ENCODE assay signal across 8 mouse cellular contexts in the genomic region with DNA sequence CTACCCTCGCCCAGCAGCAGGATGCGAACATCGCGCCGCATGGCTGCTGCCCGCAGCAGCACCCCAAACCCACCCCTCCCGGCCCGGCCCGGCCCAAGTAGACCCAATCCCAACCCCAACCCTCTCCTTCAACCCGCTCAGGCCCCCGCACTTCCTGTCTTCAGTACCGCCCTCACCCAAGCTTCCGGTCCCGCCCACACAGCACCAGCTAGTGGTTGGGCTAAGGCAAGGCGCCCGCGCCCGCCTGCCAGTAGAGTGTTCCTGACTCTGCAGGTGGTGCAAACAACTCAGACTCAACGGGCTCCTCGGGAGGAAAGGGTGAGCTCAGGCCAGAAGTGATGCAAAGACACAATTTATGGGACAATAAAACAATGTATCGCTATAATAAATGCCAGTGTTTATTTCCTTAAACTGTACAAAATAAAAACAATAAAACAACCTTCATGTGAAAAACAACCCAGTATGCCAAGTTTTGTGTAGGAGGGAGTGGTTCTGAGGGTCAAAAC. TPM values are rescaled to one million over a fixed set of nuclear protein-coding genes. Genes with fewer than 3 reads are reported as not detected.
DNase-seq lines count a peak whose midpoint lies in the region; ATAC-seq lines count a peak whose summit lies in the region.

A gene (minus strand): TSS at position 456 of the 506 bp plus-strand sequence.

- H3K4me3 ChIP-seq in intestine, embryonic 14.5 days (ENCODE audit: low read depth, low read length), result peak within 1 kb of the TSS; percentile 78

- H3K27ac ChIP-seq in intestine, embryonic 14.5 days (ENCODE audit: low read depth), result peak within 1 kb of the TSS; percentile 70

- peaks cover 12% of the 10 kb centered on the region for H3K4me1 ChIP-seq in intestine, embryonic 14.5 days (replicated peaks; ENCODE audit: control insufficient read depth, insufficient read depth, low read length)

- H3K9ac ChIP-seq in intestine, embryonic 14.5 days (ENCODE audit: low read length), result peak within 1 kb of the TSS; percentile 81

- intact Hi-C loops in gastrocnemius, postnatal 14 days (cut with DNase I; ENCODE audit: low total_unique reads), result no loop called here
- intact Hi-C loops in left cerebral cortex, postnatal 14 days (cut with DNase I), result no loop called here

- peak within 1 kb of the TSS; percentile 87 for H3K4me2 ChIP-seq in intestine, embryonic 14.5 days (ENCODE audit: low read length)

- no peaks in the 10 kb centered on the region for H3K9me3 ChIP-seq in intestine, embryonic 14.5 days (ENCODE audit: control insufficient read depth, low read length)

- 1% methylated on average over 21 of the region's 21 CpGs for WGBS in intestine, embryonic 14.5 days

- peaks cover 63% of the 10 kb centered on the region for H3K36me3 ChIP-seq in intestine, embryonic 14.5 days (ENCODE audit: control insufficient read depth, insufficient read depth, low read length)

- ATAC-seq in intestine, embryonic 14.5 days (replicated peaks; ENCODE audit: low FRiP score, low TSS enrichment, low read depth), result peak; percentile 95

- H3K27me3 ChIP-seq in intestine, embryonic 14.5 days (replicated peaks; ENCODE audit: control insufficient read depth, insufficient read depth, low read length), result no peaks in the 10 kb centered on the region

- peak; percentile 98 for DNase-seq in adipocyte (ENCODE audit: low spot score)
- DNase-seq in embryo, embryonic 10 days (ENCODE audit: low spot score), result peak; percentile 97
- peak; percentile 96 for DNase-seq in gastrocnemius, postnatal 14 days
- peak; percentile 96 for DNase-seq in intestine, embryonic 14.5 days (ENCODE audit: low spot score)
- peak; percentile 94 to 95 for DNase-seq in left cerebral cortex, postnatal 14 days (ENCODE audit: low spot score in 2 of 2)
- DNase-seq in mesoderm, embryonic 11.5 days (ENCODE audit: low read depth, low spot score), result peak; percentile 92
- DNase-seq in right cerebral cortex, postnatal 36 days (ENCODE audit: low spot score in 2 of 2), result peak; percentile 93 to 94
- DNase-seq in yolk sac, embryonic 10.5 days (ENCODE audit: low spot score), result peak; percentile 90

RNA-seq across cellular contexts. Expression of the gene that starts here (rescaled TPM):
- total RNA-seq in gastrocnemius, postnatal 14 days (2021), result 10 to 100 TPM; 38.0 to 47.1 TPM
- 10.4 and 11.5 TPM in 2 replicates for polyA plus RNA-seq in intestine, embryonic 14.5 days (2014; fragmentation: Nextera tagmentation; extraction: Ambion mirVana)
- total RNA-seq in left cerebral cortex, postnatal 14 days (2021), result 10 to 100 TPM; 81.9 to 84.9 TPM

Comparison
In these comparisons a context has a peak if more than half of its experiments do, and no peak if none do; other contexts are left out.
1. Peak in every context shown above with its lines: DNase-seq, ATAC-seq, H3K4me3 ChIP-seq and H3K27ac ChIP-seq.